Mouse (Mus musculus) limb, embryonic 11.5 days (tissue): ENCODE results near the gene Cd3eap. TPM values are rescaled to one million over a fixed set of nuclear protein-coding genes. Genes with fewer than 3 reads are reported as not detected.
A peak's percentile ranks its signal among the peaks of the same experiment; 100 is the strongest.

Experiments used
- ATAC-seq: fragments of 200-750 bp; cut with Nextera tagmentation; 2 replicates; pipeline ENCODE4 v1.8.0; 2017; ENCODE audit warnings: low read depth; ENCODE audit not compliant: insufficient number of reproducible peaks, low FRiP score, low TSS enrichment
- DNase-seq: peaks from one replicate; pipeline ENCODE4 v3.0.0-alpha.2; 2015; ENCODE audit warnings: low spot score
- H3K27ac ChIP-seq: fragments of 300-500 bp; sonication (generic); replicated peaks from 2 replicates; pipeline ENCODE4 v1.5.1; 2014; ENCODE audit warnings: low read depth, mild to moderate bottlenecking, low read length
- H3K27me3 ChIP-seq: fragments of 300-500 bp; sonication (generic); 2 replicates; pipeline ENCODE4 v1.6.1; 2014; ENCODE audit warnings: mild to moderate bottlenecking, low read length, mixed read lengths; ENCODE audit not compliant: control insufficient read depth, insufficient read depth
- H3K36me3 ChIP-seq: fragments of 300-500 bp; sonication (generic); 2 replicates; pipeline ENCODE4 v1.6.1; 2014; ENCODE audit warnings: mild to moderate bottlenecking, low read length, moderate library complexity, mixed read lengths; ENCODE audit not compliant: control insufficient read depth, insufficient read depth
- H3K4me1 ChIP-seq: fragments of 300-500 bp; sonication (generic); 2 replicates; pipeline ENCODE4 v1.6.1; 2014; ENCODE audit warnings: low read length, mixed read lengths; ENCODE audit not compliant: control insufficient read depth, insufficient read depth
- H3K4me2 ChIP-seq: fragments of 300-500 bp; sonication (generic); 2 replicates; pipeline ENCODE4 v1.6.1; 2014; ENCODE audit warnings: low read depth, mild to moderate bottlenecking, moderate library complexity; ENCODE audit not compliant: severe bottlenecking
- H3K4me3 ChIP-seq: fragments of 300-500 bp; sonication (generic); 2 replicates; pipeline ENCODE4 v1.5.1; 2014; ENCODE audit warnings: low read depth, low read length
- H3K9ac ChIP-seq: fragments of 300-500 bp; sonication (generic); 2 replicates; pipeline ENCODE4 v1.6.1; 2014; ENCODE audit warnings: mild to moderate bottlenecking, low read length
- H3K9me3 ChIP-seq: fragments of 300-500 bp; sonication (generic); 2 replicates; pipeline ENCODE4 v1.6.1; 2016; ENCODE audit warnings: low read length; ENCODE audit not compliant: control insufficient read depth
- WGBS: fragments of 180-500 bp; shearing (Covaris S2); extraction: QIAGEN DNeasy Blood & Tissue Kit; methylation state at CpG from one replicate; pipeline ENCODE4 v1.1.7; 2014; 5-methylcytosine and 5-hydroxymethylcytosine counted together
- microRNA counts: library from miRNA; unstranded; fragments of <30 nt; microRNA quantifications from one replicate; lab custom pipeline; 2016
- microRNA-seq: library from miRNA; unstranded; fragments of <30 nt; microRNA quantifications from one replicate; pipeline ENCODE4, GENCODE M21; 2016
- polyA plus RNA-seq: library from polyadenylated mRNA; unstranded; fragments of >200 nt; fragmentation: Nextera tagmentation; extraction: Ambion mirVana; gene quantifications from 2 replicates; pipeline ENCODE4 v1.2.1, GENCODE M21; 2014

Cd3eap gene
- polyA plus RNA-seq, 1 experiment from 2014 or later: 21.1 TPM

DNA sequence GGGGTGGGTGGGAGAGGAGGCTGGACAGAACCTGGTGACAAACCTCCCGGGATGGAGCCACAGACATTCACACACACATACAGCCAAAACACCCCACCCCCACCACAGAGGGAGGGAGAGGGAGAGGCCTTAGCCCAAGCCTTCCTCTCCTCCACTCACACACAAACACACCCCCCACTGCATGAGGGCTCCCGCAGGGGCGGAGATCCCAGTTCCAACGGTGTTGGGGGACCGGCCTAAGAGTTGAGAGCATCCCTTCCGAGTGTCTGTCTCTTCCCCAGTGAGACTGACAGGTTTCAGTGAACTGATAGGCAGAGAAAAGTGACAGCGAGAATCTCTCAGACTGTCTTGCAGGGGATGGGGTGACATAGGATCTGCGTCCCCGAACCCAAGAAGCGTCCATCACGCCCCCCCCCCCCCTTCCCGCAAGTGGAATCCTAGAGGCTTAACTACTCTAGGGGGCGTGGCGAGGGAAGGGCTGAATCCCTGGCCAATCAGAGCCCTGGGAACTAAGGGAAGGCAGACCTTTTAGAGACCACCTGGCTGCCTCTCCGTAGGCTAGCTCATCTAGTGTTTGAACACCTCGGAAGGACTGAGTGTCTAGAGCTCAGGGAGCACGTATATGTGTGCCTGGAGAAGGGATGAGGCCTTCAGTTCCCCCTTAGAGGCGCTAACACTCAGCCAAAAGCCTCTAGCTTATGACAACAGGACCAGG lies 51.4 kb downstream of the Cd3eap start:
- Histone ChIP-seq H3K27ac (no peak overlapping the region), H3K4me1 (peaks cover 9% of the 10 kb centered on the region), H3K27me3 (peaks cover 47% of the 10 kb centered on the region), H3K4me3 (peak overlapping the region; percentile 57), H3K9me3 (no peaks in the 10 kb centered on the region), H3K36me3 (no peaks in the 10 kb centered on the region), H3K9ac (no peak overlapping the region), H3K4me2 (peak overlapping the region; percentile 97)
- ATAC-seq (peak; percentile 25), DNase-seq (peak; percentile 65)
- 4% methylated on average over 18 of the region's 18 CpGs for WGBS

DNA sequence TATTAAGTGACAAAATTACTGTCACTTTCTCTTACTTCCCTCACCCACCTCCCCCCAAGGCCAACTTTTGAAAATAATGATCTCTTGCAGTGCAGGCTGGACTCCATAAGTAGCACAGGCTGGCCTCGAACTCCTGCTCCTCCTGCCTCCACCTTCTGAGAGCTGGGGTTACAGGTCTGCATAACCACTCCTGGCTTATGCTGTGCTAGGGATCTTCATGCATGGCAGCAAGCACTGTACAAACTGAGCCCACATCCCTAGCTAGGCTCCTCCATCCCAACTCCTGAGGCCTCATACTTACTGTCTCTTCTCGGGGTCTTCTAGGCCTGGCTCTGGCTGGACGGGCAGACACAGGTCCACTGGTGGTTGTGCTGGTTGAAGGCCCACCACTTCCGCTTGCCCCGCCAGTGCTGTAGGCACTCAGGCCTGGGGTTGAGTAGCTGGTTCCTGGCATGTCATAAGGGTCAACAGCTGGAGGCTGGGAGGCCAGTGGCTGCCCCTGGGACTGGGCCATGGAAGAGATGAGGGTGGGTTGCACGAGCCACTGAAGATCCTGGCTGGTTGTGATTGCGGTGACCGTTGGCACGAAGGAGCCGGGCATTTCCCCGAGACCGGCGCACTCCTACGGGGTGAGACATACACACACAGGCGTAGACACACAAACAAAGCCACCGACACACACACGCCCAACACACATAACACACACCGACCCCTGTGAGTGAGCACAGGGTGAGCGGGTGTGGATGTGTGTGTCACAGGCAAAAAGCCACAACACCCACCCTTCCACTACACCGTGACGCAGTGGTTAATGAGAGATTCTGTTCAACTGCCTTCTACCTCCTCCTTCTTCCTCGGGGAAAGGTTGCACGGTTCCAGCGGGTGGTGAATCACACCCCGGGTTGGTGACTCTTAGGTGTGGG lies 52.2 kb downstream of the Cd3eap start:
- Histone ChIP-seq H3K4me2 (peak overlapping the region; percentile 97; the same call in 1 of the 2 replicates), H3K27me3 (peaks cover 55% of the 10 kb centered on the region), H3K36me3 (no peaks in the 10 kb centered on the region), H3K4me1 (peaks cover 9% of the 10 kb centered on the region), H3K4me3 (peak overlapping the region; percentile 3; the same call in 1 of the 2 replicates), H3K27ac (no peak overlapping the region), H3K9ac (no peak overlapping the region), H3K9me3 (no peaks in the 10 kb centered on the region)
- ATAC-seq (no peak), DNase-seq (no peak)
- WGBS: 60% methylated on average over 25 of the region's 25 CpGs

MicroRNAs within 50 kb of the gene (microRNA counts, 519-probe panel; counts per million panel counts)
- not detected for microRNA mmu-miR-343 (lab: Ali Mortazavi, UCI)

Small RNA genes within 50 kb of the gene (microRNA-seq; reads per million reads assigned to microRNA genes)
- not detected for gene Mir343

Other genes starting within 250 kb of the Cd3eap start
- gene Gm4969, start 241.1 kb downstream of the Cd3eap start, polyA plus RNA-seq: 1.8 and 2.0 TPM in 2 replicates
- 9.3 and 9.8 TPM in 2 replicates for gene Fbxo46, start 239.6 kb downstream of the Cd3eap start, polyA plus RNA-seq
- 10.7 and 11.7 TPM in 2 replicates for gene Qpctl, start 210.2 kb downstream of the Cd3eap start, polyA plus RNA-seq
- 179 and 183 TPM in 2 replicates for gene Snrpd2, start 209.8 kb downstream of the Cd3eap start, polyA plus RNA-seq
- 0.23 TPM in 1 of 2 replicates, not detected in the other for gene Gipr, start 193.4 kb downstream of the Cd3eap start, polyA plus RNA-seq
- gene Eml2, start 183.1 kb downstream of the Cd3eap start, polyA plus RNA-seq: 2.2 and 2.3 TPM in 2 replicates
- gene Gpr4, start 146.9 kb downstream of the Cd3eap start, polyA plus RNA-seq: 8.7 and 10.5 TPM in 2 replicates
- 42.9 and 43.2 TPM in 2 replicates for gene Opa3, start 131.1 kb downstream of the Cd3eap start, polyA plus RNA-seq
- gene Vasp, start 87.7 kb downstream of the Cd3eap start, polyA plus RNA-seq: 62.3 and 65.6 TPM in 2 replicates
- 0.24 TPM in 1 of 2 replicates, not detected in the other for gene Ppm1n, start 79.4 kb downstream of the Cd3eap start, polyA plus RNA-seq
- gene Rtn2, start 76.9 kb downstream of the Cd3eap start, polyA plus RNA-seq: 9.0 and 10.0 TPM in 2 replicates
- 0.06 TPM in 1 of 2 replicates, not detected in the other for gene Fosb, start 49.4 kb downstream of the Cd3eap start, polyA plus RNA-seq
- 104 and 114 TPM in 2 replicates for gene Ercc1, start 14.7 kb downstream of the Cd3eap start, polyA plus RNA-seq
- 6.6 and 8.7 TPM in 2 replicates for gene Ppp1r13l, start 266 bp upstream of the Cd3eap start, polyA plus RNA-seq
- 11.8 and 13.5 TPM in 2 replicates for gene Ercc2, start 22.5 kb upstream of the Cd3eap start, polyA plus RNA-seq
- gene Klc3, start 44.6 kb upstream of the Cd3eap start, polyA plus RNA-seq: 2.7 and 3.5 TPM in 2 replicates
- 3.8 and 5.2 TPM in 2 replicates for gene Ckm, start 45.3 kb upstream of the Cd3eap start, polyA plus RNA-seq
- 10.0 and 10.8 TPM in 2 replicates for gene Mark4, start 99.3 kb upstream of the Cd3eap start, polyA plus RNA-seq
- 1.8 and 2.2 TPM in 2 replicates for gene Exoc3l2, start 103.8 kb upstream of the Cd3eap start, polyA plus RNA-seq
- gene Bloc1s3, start 148.9 kb upstream of the Cd3eap start, polyA plus RNA-seq: 2.3 and 2.7 TPM in 2 replicates
- gene Trappc6a, start 148.9 kb upstream of the Cd3eap start, polyA plus RNA-seq: 73.3 and 82.3 TPM in 2 replicates
- gene Nkpd1, start 158.4 kb upstream of the Cd3eap start, polyA plus RNA-seq: 0.12 and 0.16 TPM in 2 replicates
- 3.9 and 5.5 TPM in 2 replicates for gene Ppp1r37, start 203.6 kb upstream of the Cd3eap start, polyA plus RNA-seq
- gene Zfp296, start 217.8 kb upstream of the Cd3eap start, polyA plus RNA-seq: 0.21 and 0.52 TPM in 2 replicates
- gene Gemin7, start 218.1 kb upstream of the Cd3eap start, polyA plus RNA-seq: 183 and 185 TPM in 2 replicates
- gene Clasrp, start 245.0 kb upstream of the Cd3eap start, polyA plus RNA-seq: 55.9 and 61.5 TPM in 2 replicates